Mouse (Mus musculus): Measurements from ENCODE around the gene Olfr345. TPM values are rescaled to one million over a fixed set of nuclear protein-coding genes. Genes with fewer than 3 reads are reported as not detected.

The Olfr345 gene
- not detected in 2 replicates for polyA plus RNA-seq (2014; fragmentation: Nextera tagmentation; extraction: Ambion mirVana)

DNA sequence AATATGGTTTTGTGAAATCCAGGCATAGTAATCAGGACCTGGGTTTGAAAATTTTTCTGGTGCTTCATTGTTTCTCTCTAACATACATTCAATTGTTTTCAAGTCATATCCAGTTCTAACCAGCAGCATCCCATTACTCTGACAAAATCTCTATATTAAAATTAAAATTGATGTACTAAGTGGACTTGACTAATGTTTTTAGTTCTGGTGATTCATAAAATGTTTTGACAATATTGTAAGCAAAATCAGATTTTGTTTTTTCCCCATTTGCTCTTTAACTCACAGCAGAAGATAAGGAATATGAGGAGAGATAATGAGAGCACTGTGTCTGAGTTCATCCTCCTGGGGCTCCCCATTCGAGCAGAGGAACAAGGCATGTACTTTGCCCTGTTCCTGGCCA is at the start of gene Olfr345:
TSS of gene Olfr345 (plus strand) at position 301 of the 400 bp plus-strand sequence.
- Histone ChIP-seq H3K27ac (ENCODE audit: low read depth, low read length) (no peak within 1 kb of the TSS), H3K27me3 (ENCODE audit: control insufficient read depth, insufficient read depth, low read length) (no peaks in the 10 kb centered on the region), H3K36me3 (ENCODE audit: control insufficient read depth, insufficient read depth, low read length) (no peaks in the 10 kb centered on the region), H3K4me1 (ENCODE audit: control insufficient read depth, insufficient read depth, low read length) (no peaks in the 10 kb centered on the region), H3K4me2 (ENCODE audit: low read depth) (no peak within 1 kb of the TSS), H3K9me3 (ENCODE audit: control insufficient read depth, low read length) (0 out of 2 replicates have a peak, but pooled peaks cover 3% of the 10 kb centered on the region), H3K4me3 (ENCODE audit: low read depth, low read length) (no peak within 1 kb of the TSS), H3K9ac (ENCODE audit: low read length) (no peak within 1 kb of the TSS)
- WGBS = 71% methylated on average over 1 of the region's 1 CpGs
- DNase-seq (ENCODE audit: low spot score) = no peak
- no peak for ATAC-seq (ENCODE audit: insufficient read depth, low FRiP score, low TSS enrichment)

DNA sequence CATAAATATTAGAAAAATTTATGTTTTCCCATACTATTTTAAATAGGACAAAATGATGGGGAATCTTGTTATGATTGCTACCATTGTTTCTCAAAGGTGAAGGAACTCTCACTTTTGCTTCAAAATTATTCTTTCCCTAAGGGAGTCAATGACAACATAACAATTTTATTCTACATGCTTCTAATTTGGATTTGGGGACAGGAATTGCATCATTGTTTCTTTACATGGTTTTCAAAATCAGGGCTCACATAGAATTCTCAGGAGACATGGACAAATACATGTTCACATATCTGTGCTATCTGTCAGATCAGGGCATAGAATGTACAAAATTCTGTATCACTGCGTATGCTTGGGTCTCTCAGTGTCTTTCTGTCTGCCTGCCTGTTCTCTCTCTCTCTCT is 45.6 kb downstream of the Olfr345 start, which contains the start of gene Olfr346:
TSS of gene Olfr346 (plus strand) at position 301 of the 400 bp plus-strand sequence.
- no peak for DNase-seq (ENCODE audit: low spot score)
- H3K4me1 ChIP-seq (ENCODE audit: control insufficient read depth, insufficient read depth, low read length) = no peaks in the 10 kb centered on the region
- H3K4me2 ChIP-seq (ENCODE audit: low read depth) = no peak within 1 kb of the TSS
- no peak within 1 kb of the TSS for H3K9ac ChIP-seq (ENCODE audit: low read length)
- no peak within 1 kb of the TSS for H3K4me3 ChIP-seq (ENCODE audit: low read depth, low read length)
- 0 out of 2 replicates have a peak, but pooled peaks cover 4% of the 10 kb centered on the region for H3K9me3 ChIP-seq (ENCODE audit: control insufficient read depth, low read length)
- no peak within 1 kb of the TSS for H3K27ac ChIP-seq (ENCODE audit: low read depth, low read length)
- H3K27me3 ChIP-seq (ENCODE audit: control insufficient read depth, insufficient read depth, low read length) = no peaks in the 10 kb centered on the region
- ATAC-seq (ENCODE audit: insufficient read depth, low FRiP score, low TSS enrichment) = no peak
- 94% methylated on average over 1 of the region's 1 CpGs for WGBS
- H3K36me3 ChIP-seq (ENCODE audit: control insufficient read depth, insufficient read depth, low read length) = no peaks in the 10 kb centered on the region

Other genes with a start within 250 kb of the Olfr345 start
- not detected in 2 replicates for gene Olfr339, start 221.1 kb upstream of the Olfr345 start, polyA plus RNA-seq (2014; fragmentation: Nextera tagmentation; extraction: Ambion mirVana)
- gene Olfr340, start 187.5 kb upstream of the Olfr345 start, polyA plus RNA-seq (2014; fragmentation: Nextera tagmentation; extraction: Ambion mirVana) = not detected in 2 replicates
- gene Olfr341, start 157.6 kb upstream of the Olfr345 start, polyA plus RNA-seq (2014; fragmentation: Nextera tagmentation; extraction: Ambion mirVana) = not detected in 2 replicates
- not detected in 2 replicates for gene Olfr342, start 115.0 kb upstream of the Olfr345 start, polyA plus RNA-seq (2014; fragmentation: Nextera tagmentation; extraction: Ambion mirVana)
- not detected in 2 replicates for gene Olfr344, start 73.4 kb upstream of the Olfr345 start, polyA plus RNA-seq (2014; fragmentation: Nextera tagmentation; extraction: Ambion mirVana)
- gene Olfr346, start 45.7 kb downstream of the Olfr345 start, polyA plus RNA-seq (2014; fragmentation: Nextera tagmentation; extraction: Ambion mirVana) = not detected in 2 replicates
- not detected in 2 replicates for gene Olfr347, start 91.9 kb downstream of the Olfr345 start, polyA plus RNA-seq (2014; fragmentation: Nextera tagmentation; extraction: Ambion mirVana)
- not detected in 2 replicates for gene Olfr348, start 144.2 kb downstream of the Olfr345 start, polyA plus RNA-seq (2014; fragmentation: Nextera tagmentation; extraction: Ambion mirVana)
- not detected in 2 replicates for gene Olfr50, start 150.5 kb downstream of the Olfr345 start, polyA plus RNA-seq (2014; fragmentation: Nextera tagmentation; extraction: Ambion mirVana)
- gene Olfr3, start 177.0 kb downstream of the Olfr345 start, polyA plus RNA-seq (2014; fragmentation: Nextera tagmentation; extraction: Ambion mirVana) = not detected in 2 replicates
- not detected in 2 replicates for gene Olfr350, start 206.3 kb downstream of the Olfr345 start, polyA plus RNA-seq (2014; fragmentation: Nextera tagmentation; extraction: Ambion mirVana)
- gene Olfr351, start 222.6 kb downstream of the Olfr345 start, polyA plus RNA-seq (2014; fragmentation: Nextera tagmentation; extraction: Ambion mirVana) = not detected in 2 replicates
- gene Olfr352, start 228.4 kb downstream of the Olfr345 start, polyA plus RNA-seq (2014; fragmentation: Nextera tagmentation; extraction: Ambion mirVana) = not detected in 2 replicates

Measured in neural tube, embryonic 11.5 days (tissue).